Mouse (Mus musculus) common myeloid progenitor, adult 5-6 weeks (primary cell): Measurements from ENCODE around the gene C2cd4a. TPM values are rescaled to one million over a fixed set of nuclear protein-coding genes. Genes with fewer than 3 reads are reported as not detected.

Experiments used
- ATAC-seq: replicated peaks from 2 replicates; pipeline ENCODE4 v1.8.0; 2016; ENCODE audit warnings: low read depth, mild to moderate bottlenecking, moderate TSS enrichment, inconsistent platforms; ENCODE audit not compliant: poor library complexity, severe bottlenecking
- total RNA-seq: library from RNA; stranded (forward); fragments of 200-1000, 187-1606 nt; gene quantifications from 2 replicates; pipeline ENCODE4 v1.2.3, GENCODE M21; 2017

Gene C2cd4a
- total RNA-seq, 1 experiment from 2014 or later, result not detected

- ATAC-seq, result no peak
Observed at GRCm38 (mm10) chr9:67795205-67795675, 36.9 kb downstream of the C2cd4a start.

GRCm38 (mm10) chr9:67794668-67795067, 37.5 kb downstream of the C2cd4a start:
- ATAC-seq, result no peak

DNA sequence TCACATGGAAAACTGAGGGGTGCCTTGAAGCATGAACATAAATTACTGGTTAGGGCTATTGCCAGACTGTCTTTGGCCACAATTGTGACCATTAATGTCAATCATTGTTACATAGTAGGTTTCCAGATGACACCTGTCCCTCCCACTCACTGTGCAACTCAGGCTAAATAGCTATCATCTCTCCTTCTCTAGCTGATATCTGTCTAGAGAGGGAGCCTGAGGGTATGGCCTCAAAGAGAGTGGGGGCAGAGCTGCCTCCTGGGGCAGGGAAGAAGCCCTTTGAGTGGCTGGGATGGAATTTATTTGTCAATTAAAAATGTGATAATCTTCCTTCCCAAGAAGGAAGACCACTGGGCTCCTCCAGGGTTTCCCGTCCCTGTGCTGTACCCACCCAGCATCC, 37.9 kb downstream of the C2cd4a start:
- no peak for ATAC-seq

- ATAC-seq, result no peak
Observed at GRCm38 (mm10) chr9:67793501-67793900, 38.6 kb downstream of the C2cd4a start.

DNA sequence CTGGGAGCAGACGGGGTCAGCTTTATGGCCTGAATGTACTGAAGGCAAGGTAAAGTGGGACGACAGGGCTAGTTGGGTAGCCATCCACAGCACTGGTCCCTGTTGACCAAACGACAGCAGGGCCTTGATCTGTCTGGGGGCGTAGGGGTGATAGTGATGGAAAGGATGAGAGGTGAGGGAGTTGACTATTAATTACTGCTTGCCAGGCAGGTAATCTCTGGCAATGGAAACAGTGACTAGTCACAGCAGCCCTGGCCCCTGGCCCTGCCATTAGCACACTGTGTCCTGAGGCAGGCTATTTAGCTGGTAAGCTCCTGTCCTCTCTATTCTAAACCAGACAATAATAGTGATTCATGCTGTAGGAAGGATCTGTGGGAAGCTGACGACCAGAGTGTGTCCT, 39.7 kb downstream of the C2cd4a start:
- ATAC-seq, result no peak

DNA sequence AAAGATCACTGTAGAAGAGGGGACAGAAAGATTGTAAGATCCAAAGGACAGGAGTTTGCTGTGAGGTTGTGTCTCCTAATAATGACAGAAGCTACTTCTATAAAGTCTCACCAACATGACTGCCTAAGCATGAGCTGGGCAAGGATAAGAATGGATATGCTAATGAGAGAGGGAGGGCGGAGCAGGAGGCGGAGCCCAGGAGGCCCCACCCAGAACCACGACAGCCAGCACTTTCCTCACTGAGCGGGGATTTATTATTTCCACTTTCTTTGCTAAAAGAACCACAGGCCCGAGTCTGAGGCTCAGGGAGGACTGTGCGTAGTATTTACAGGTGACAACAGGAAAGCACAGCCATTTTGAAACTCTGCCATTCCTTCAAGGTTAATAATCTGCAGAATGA, 44.5 kb downstream of the C2cd4a start:
- ATAC-seq, result no peak

DNA sequence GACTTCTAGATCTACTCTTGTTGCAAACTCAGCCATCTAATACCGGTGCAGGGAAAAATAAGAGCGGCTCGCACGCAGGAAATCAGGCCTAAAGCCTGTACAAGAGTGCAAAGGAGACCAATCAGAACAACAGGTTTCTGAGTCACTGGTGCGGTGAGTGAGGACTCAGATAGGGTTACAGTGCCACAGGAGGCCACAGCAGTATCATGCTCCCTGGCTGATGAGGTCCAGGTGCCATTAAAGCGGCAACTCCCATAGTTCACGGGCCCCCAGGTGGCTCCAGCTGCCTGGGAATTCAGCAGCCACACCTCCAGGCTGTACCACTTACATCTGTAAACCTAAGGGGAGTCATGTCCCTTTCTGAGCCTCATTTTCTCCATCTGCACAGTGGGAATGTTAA, 45.8 kb downstream of the C2cd4a start:
- no peak for ATAC-seq

DNA sequence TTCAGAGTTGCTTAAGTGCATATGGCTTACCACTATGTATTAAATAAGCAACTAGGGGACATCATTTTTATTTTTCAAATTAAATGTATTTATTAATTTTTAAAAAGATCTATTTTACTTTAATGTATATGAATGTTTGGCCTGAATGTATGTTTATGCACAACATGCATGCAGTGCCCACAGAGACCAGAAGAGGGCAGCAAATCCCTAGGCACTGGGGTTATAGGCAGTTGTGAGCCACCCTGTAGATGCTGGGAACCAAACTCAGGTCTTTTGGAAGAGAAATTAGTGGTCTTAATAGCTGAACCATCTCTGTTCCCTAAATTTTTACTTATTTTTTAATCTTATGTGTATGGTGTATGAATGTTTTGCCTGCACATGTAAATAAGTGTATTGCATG, 48.2 kb downstream of the C2cd4a start:
- no peak for ATAC-seq

DNA sequence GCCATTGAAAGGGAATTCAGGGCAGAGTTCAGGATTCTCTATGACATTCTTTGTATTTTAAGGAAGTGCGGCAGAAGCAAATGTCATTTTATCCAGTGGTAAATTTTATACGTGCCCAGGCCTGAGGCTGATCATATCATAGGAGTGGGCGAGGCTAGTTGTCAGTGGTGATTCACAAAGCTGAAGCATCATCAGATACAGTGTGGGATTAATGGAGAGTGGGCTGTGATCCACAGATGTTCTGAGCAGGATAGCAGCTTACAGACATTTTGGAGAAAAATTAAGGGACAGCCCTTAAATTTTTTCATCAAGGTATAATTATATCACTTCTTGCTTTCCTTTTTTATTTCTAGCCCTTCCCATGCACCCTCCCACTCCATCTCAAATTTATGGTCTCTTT, 48.7 kb downstream of the C2cd4a start:
- ATAC-seq, result no peak

GRCm38 (mm10) chr9:67782786-67783185, 49.3 kb downstream of the C2cd4a start:
- no peak for ATAC-seq

Other genes with a start within 250 kb of the C2cd4a start
- gene C2cd4b, start 72.9 kb downstream of the C2cd4a start, total RNA-seq, result not detected in 2 replicates
- 40.2 and 42.2 TPM in 2 replicates for gene Vps13c, start 8.1 kb upstream of the C2cd4a start, total RNA-seq